Mouse (Mus musculus): ENCODE measurements around the gene Rbm38.

The Rbm38 gene

GRCm38 (mm10) chr2:173058263-173058662 lies 38.0 kb downstream of the Rbm38 start:
- DNase-seq (ENCODE audit: low spot score in 2 of 2): no peak

DNA sequence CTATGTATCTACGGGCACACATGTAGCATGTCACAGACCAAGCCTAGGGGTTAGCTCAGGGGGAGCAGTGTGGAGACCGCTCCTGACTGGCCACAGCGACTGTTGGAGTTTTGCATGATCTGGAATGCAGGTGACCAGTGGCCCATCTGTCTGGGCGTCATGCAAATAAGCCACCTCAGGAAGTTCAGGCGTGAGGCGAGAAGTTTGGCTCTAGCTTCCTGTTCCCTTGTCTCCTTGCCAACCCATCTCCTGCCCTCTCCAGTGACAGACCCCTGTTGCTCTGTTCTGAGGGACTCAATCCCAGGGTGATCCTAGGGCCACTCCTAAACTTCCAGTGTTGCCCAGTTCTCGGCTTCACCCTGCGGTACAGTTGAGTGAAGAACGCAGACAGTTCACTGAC lies 40.2 kb downstream of the Rbm38 start:
- DNase-seq (ENCODE audit: low spot score in 2 of 2): no peak

DNA sequence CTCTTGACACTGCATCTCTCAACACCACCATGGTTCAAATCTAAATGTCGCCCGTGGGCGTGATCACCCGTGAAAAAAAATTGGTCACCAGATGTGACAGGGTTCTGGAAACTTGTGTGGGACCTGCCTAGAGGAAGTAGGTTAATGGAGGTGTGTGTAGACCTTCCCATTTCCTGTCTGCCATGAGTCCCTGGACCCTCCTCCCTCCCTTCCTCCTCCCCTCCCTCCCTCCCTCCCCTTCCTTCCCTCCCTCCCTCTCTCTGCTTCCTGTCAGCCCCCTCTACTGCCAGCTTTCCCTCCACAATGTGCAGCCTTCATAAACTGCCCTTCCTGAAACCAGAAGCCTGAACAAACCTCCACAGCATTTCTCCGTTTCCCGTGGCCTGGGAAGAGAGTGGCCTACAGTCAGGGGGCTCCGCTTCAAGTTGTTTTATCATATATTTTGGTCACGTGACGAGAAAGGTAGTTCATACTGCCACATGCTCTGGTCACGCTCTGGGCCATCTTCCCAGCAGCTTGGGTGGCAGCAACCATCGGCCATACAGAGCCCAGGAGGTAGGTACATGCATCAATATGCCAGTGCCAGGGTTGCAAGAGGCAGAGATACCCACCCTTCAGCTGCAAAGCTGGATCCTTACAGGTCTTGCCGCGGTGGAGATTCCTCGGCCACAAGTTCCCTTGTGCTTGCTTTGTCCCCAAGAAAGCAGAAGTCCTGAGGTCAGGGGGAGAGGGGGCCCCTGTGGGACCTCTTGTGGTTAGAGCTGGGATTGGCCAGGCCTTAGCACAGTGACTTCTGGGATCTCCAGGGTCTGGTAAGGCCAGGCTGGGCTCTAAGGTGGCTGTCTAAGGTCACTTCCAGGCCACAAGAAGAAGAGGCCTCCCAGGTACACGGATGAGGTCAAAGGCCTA lies 41.4 kb downstream of the Rbm38 start:
- DNase-seq (ENCODE audit: low spot score in 2 of 2): peak in 1 of 2 experiments; percentile 36

GRCm38 (mm10) chr2:173063219-173063618 lies 42.9 kb downstream of the Rbm38 start:
- DNase-seq (ENCODE audit: low spot score in 2 of 2): no peak

GRCm38 (mm10) chr2:173064864-173065263 lies 44.6 kb downstream of the Rbm38 start:
- DNase-seq (ENCODE audit: low spot score in 2 of 2): no peak

- no peak for DNase-seq (ENCODE audit: low spot score in 2 of 2)
Measured at GRCm38 (mm10) chr2:173072948-173073347, 52.6 kb downstream of the Rbm38 start.

- no peak for DNase-seq (ENCODE audit: low spot score in 2 of 2)
Measured at GRCm38 (mm10) chr2:173073666-173074065, 53.4 kb downstream of the Rbm38 start.

GRCm38 (mm10) chr2:173076921-173077320 lies 56.6 kb downstream of the Rbm38 start:
- no peak for DNase-seq (ENCODE audit: low spot score in 2 of 2)

GRCm38 (mm10) chr2:173079766-173080549 lies 59.7 kb downstream of the Rbm38 start:
- DNase-seq (ENCODE audit: low spot score in 2 of 2): no peak

GRCm38 (mm10) chr2:173080785-173081241 lies 60.5 kb downstream of the Rbm38 start:
- peak in 1 of 2 experiments; percentile 77 for DNase-seq (ENCODE audit: low spot score in 2 of 2)

- no peak for DNase-seq (ENCODE audit: low spot score in 2 of 2)
Measured at GRCm38 (mm10) chr2:173082706-173083105, 62.4 kb downstream of the Rbm38 start.

DNA sequence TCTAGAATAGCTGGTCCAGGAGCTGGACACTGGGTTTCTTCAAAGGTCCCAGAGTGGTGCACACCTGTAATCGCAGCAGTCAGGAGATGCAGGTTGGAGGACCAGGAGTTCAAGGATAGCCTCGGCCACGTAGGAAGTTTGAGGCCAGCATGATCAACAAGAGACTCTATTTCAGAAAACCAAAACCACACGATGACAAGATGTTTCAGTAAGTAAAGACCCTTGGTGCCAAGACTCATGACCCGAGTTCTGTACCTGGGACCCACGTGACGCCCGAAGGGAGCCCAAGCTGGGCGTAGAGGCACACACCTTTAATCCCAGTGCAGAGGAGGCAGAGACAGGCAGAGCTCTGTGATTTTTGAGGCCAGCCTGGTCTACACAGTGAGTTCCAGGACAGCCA lies 62.8 kb downstream of the Rbm38 start:
- DNase-seq (ENCODE audit: low spot score in 2 of 2): no peak

DNA sequence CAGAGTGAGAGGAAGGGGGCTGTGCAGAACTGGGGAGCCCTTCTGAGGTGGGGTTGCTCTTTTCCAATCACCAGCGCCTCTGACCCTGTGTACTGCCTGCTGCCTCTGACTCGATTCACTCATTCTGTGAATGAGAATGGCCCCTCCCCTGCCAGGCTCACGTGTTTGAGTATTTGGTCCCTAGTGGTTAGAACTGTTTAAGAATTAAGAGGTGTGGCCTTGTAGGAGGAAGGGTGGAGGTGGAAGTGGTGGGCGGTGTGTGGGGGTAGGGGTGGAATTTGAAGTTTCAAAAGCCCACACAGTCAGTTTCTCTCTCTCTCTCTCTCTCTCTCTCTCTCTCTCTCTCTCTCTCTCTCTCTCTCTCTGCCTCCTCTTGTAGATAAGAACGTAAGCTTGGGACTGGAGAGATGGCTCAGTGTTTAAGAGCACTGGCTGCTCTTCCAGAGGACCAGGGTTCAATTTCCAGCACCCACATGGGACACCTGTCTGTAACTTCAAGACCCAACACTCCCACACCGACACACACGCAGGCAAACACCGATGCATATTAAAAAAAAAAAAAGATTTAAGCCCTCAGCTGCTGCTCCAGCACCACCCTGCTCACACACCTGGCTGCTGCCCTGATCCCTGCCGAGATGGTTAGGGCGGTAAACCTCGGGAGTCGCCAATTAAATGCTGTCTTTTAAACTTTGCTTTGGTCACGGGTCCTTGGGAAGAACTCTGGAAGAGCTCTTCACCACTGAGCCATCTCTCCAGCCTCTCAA lies 63.6 kb downstream of the Rbm38 start:
- DNase-seq (ENCODE audit: low spot score in 2 of 2): no peak
